Mouse (Mus musculus) layer of hippocampus, adult 18-20 months (tissue): Measurements from ENCODE around the gene H2-T24. TPM values are rescaled to one million over a fixed set of nuclear protein-coding genes. Genes with fewer than 3 reads are reported as not detected.
"Not testable (repeated sequence)": the region's sequence is repeated elsewhere in the genome, so short reads cannot be mapped to it uniquely, and the experiment has no call there.

ENCODE experiments used
- DNase-seq, 2 experiments: peaks; one replicate each; pipeline ENCODE4 v3.0.0; 2022; ENCODE audit warnings: low spot score in 2 of 2
- long read RNA-seq: library from polyadenylated mRNA; stranded (forward); transcript quantifications from one replicate; pipeline ENCODE4 v2.0.0, GENCODE M21; 2021
- total RNA-seq, 2 experiments: library from RNA; stranded (reverse); gene quantifications; 2 replicates each; pipeline ENCODE4 v1.2.3; 2021

The H2-T24 gene
- total RNA-seq, result 1 to 10 TPM; 1.1 to 1.2 TPM
- long read RNA-seq, partial matches to known transcripts, result 0 of 5 reads
- long read RNA-seq, other reads (novel, unspliced or antisense), result 5 of 5 reads

DNA sequence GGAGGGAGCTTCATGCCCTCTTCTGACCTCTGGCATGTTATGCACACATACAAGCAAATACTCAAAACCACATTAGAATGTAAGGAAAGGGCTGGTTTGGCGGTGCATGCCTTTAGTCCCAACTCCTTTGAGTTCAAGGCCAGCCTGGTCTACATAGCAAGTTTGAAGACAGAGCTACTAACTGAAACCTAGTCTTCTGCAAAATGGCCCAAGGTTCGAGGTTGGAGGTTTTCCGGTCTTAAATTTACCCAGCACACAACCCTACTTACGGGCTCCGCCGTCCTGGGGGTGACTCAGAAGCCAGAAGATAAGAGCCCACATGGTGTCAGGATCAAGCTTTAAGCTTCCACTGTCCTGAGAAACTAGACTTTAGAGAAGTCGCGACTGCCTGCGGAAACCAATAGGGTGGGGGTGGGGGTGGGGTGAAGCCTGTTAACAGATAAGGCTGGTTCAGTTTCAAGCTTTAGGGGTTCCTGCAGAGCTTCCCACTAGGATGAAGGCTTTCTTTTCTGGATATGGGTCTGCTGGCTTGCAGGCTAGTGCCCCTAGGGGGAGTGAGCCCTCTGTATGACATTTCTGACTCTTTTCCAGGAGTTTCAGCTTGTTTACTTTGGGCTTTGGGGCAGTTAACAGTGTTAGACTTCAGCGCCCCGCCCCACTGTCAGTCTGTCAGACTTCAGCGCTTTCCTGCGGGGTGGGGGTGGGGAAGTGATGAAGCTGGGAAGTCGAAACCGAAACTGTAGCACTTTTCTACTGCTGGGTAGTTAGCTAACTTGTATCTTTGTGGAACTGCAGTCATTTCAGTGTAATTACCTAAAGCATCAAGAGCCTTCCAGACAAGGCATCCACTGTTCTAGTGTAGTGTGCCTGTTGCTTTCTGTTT, at the start of gene H2-T24:
H2-T24 (minus strand) TSS at position 370 of the 883 bp plus-strand sequence.
- no peak for DNase-seq

DNA sequence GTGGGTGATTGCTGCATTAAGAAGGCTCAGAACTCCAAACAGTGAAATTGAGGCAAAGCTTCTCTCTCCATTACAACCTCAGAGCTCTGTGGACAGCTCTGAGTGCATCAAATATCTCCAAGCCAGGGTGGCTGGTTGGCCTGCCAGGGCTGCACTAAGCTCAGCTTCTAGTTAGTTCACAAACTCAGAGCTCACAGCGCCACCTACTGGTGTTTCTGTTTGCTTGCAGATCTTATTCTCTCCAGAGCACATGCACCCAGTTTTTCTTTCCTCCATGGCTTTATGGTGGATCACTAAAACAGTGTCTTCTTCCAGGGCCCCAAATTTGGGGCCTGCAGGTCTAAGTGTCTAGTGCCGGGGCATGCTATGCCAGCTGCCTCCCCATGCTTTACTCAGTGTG, 40.5 kb upstream of the H2-T24 start:
- peak; percentile 80 to 91 for DNase-seq

DNA sequence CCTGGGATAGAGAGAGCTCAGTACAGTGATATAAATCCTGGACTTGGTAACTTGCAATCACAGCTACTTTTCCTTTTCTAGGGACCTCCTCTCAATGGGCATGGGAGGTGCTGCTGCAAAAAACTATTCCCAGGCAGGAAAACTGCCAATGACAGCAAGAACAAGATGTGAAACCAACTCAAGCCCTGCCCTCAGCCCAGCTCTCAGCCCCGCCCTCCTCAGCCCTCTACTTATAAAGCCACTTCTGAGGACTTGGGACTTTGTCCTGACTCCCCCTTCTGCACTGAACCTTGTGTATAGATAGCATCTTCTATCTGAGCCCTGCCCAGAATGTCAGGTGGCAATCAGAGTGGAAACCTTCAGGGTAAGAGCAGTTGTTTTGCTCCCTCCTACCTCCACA, 38.0 kb upstream of the H2-T24 start, which contains the start of gene Gm11127:
Gm11127 (minus strand) TSS at position 10 of the 400 bp plus-strand sequence.
- not testable (repeated sequence) for DNase-seq

DNA sequence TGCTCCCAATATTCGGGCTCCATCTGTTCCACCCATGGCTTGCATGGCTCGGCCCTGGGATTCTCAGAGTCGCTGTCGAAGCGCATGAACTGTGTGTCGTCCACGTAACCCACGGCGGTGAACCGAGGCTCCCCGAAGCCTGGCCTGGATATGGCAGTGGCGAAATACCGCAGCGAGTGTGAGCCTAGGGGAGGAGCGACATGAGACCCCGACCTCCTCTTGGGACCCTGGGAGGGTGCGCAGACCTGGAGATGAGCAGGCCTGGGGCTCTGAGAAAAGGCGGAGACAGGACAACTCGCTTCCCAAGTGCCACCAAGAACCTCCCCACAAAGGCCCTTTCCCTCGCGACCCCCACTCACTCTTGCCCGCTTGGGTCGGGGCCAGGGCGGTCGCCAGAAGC, 37.6 kb upstream of the H2-T24 start:
- not testable (repeated sequence) for DNase-seq

DNA sequence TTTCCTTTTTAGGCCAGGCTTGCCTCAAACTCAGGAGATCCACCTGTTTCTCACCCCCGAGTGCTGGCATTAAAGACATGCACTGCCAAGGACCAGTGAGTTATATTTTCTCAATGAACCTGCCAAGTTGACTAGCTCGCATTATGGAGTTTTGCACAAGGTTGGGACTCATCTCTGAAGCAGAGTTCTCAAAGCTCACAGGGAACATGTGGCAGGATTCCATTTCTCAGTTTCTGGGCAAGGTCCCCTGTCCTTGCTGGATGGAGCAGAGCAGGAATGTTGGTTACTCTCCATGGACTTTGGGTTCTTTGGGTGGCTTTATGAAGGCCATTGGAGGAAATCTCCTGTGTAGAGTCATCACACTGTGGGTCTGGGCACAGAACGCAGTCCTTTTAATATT, 22.9 kb upstream of the H2-T24 start:
- no peak for DNase-seq

DNA sequence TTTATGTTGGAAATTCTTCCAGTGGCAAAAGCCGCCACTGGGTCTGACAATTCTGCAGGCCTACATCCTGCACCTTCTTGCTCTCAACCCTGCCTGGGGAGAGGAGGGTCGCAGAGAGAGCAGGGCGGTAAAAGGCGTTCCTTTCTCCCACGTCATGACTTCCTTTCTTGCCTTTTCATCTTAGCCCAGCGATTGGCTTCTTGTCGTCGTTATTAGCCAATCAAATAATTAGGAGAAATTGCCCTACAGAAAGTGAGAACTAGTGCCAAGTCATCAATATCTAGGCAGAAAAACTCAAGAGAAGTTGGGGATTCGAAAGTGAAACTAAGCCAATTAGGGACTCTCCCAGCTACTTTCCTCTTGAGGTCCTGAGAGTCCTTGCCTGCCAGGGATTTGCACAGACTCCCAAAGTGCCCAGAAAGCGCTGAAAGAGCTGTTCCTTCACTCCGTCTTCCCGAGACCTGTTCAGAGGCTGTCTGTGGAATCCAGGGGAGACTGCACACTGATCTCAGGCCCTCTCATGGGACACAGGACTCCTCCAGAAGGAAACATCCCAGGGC, 22.3 kb upstream of the H2-T24 start, which contains the start of the genes H2-T22 and Gm6034:
H2-T22 (minus strand) TSS at position 138 of the 560 bp plus-strand sequence.
Gm6034 (plus strand) TSS at position 352 of the 560 bp plus-strand sequence.
- peak; percentile 72 to 88 for DNase-seq

DNA sequence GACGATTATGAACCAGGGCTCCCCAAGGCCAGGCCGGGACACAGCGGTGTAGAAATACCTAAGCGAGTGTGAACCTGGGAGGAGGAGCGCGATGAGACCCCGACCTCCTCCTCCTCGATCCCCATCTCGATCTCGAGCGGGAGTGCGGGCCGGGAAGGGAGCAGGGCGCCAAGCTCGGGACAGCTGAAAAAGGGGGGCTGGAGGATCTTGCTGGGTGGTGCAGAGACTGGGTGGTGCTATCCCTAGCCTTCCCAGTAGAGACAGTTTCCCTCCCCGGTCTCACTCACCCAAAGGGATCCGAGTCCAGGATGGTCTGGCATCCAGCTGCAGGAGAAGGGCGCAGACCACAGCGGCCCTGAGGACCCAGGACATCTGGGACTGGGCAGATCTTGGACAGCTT, 21.7 kb upstream of the H2-T24 start:
- DNase-seq, result not testable (repeated sequence)

DNA sequence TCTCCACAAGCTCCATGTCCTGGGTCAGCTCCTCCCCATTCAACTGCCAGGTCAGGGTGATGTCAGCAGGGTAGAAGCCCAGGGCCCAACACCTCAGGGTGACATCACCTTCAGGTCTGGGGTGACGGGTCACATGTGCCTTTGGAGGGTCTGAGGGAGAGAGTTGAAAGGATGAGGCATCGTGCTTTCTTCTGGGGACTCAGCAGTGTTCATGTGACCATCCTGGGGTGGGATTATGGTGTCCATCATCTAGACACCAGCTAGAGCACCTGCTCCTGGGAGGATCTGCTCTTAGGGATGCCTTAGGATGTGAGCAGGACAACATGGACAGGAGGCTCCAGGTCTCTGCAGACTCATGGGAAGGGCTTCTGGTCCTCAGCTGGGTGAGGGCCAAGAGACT, 20.2 kb upstream of the H2-T24 start:
- DNase-seq, result not testable (repeated sequence)

DNA sequence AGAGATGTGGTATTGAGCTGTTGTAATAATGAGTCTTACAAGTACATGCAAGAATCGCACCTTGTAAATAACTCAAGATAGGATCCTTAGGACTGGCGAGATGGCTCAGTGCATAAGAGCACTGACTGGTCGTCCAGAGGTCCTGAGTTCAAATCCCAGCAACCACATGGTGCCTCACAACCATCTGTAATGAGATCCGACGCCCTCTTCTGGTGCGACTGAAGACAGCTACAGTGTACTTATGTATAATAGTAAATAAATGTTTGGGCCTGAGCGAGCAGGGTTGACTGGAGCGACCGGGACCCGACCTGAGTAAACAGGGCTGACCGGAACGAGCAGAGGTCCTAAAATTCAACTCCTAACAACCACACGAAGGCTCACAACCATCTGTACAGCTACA, 15.8 kb upstream of the H2-T24 start:
- DNase-seq, result not testable (repeated sequence)

DNA sequence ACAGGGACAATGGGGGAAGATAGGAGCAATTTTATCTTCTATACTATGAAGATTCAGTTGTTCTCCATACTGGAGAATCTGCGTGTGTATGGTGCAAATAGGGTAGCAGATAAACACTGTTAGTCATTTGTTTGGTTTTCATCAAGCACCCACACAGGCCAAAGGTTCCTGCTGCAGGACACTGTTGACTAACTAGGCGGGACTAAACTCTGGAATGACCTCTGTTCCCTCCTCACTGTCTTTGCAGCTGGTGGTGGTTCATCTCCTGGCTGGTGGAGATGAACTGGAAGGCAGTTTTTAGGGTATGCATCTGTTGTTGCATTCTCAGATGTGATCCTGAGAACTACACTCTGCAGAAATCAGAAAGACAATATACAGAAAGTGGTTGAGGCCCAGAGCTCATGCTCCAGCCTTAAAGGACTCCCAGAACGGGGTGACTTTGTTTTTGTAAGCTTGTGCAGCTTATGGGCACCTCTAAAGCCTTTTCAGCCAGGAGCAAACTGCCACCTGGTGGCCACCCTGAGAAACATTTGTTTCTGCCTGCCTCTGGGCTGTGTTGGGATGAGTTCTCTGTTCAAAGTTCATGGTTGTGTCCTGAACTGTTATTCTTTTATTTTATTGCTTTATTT, 14.8 kb upstream of the H2-T24 start:
- peak in 1 of 2 experiments; percentile 77 for DNase-seq

DNA sequence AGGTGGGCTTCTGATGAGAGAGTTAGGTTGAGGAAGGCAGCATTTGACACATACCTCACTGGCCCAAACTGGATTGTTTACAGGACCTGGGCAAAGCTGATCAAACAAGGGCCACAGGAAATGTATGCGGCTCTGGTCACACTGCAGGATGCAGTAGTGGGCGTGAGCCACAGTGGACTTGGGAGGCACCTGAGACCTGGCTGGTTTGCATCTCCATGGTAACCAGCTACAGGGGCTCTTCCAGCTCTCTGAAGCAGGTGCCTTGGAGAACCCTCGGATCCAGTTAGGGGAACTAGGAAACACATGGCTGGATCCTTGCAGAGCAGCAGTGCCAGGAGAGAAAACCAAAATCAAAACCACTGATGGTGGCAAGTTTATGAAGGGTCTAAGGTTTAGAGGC, 14.2 kb upstream of the H2-T24 start:
- not testable (repeated sequence) for DNase-seq

DNA sequence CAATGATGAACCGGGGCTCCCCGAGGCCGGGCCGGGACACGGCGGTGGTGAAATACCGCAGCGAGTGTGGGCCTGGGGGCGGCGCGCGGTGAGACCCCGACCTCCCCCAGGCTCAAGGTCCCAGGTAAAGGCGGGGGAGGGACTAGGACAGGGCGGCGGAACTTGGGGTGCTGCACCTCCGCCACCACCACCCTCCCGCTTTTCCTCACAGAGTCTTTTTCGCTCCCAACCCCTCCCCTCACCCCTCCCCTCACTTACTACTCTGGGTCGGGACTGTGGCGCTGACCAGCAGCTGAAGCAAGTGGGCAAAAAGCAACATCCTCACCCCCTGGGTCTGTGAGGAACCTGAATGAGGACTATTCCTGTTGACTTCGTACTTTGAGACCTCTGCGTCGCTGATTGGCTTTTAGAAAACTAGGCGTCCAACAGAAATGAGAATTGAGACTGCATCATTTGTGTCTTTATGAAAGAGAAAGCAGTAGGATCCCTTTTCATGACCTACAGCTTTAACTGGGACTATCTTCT, 12.1 kb upstream of the H2-T24 start, which contains the start of gene H2-T23:
H2-T23 (minus strand) TSS at position 505 of the 525 bp plus-strand sequence.
- DNase-seq, result peak in 1 of 2 experiments; percentile 44

DNA sequence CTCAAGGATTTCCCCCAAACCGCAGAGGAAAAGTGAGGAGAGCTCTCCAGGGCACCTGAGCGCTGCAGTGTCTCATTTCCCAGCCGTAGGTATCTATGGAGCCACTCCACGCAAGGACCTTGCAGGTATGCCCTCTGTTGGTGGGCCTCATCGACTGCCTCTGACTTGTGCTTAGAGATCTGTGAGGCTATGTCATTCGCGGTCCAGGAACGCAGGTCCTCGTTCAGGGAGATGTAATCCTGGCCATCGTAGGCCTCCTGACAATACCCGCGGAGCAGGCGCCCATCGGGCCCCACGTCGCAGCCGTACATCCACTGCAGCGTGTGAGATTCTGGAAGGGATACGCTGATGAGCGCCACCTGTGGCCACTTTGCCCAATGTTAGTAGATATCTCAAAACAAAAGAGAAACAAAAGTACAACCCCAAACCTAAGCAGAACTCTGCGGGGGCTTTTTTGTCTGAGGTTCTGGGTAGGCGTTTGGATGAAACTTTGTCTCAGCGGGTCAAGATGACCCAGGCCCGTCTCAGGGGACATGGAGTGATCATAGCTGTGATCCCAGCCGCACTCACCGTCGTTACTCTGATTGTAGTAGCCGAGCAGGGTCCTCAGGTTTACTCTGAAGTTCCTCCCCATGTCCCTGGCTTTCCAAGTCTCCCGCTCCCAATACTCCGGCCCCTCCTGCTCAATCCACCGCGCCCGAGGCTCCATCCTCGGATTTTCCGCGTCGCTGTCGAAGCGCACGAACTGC, 11.4 kb upstream of the H2-T24 start:
- DNase-seq, result peak in 1 of 2 experiments; percentile 62

DNA sequence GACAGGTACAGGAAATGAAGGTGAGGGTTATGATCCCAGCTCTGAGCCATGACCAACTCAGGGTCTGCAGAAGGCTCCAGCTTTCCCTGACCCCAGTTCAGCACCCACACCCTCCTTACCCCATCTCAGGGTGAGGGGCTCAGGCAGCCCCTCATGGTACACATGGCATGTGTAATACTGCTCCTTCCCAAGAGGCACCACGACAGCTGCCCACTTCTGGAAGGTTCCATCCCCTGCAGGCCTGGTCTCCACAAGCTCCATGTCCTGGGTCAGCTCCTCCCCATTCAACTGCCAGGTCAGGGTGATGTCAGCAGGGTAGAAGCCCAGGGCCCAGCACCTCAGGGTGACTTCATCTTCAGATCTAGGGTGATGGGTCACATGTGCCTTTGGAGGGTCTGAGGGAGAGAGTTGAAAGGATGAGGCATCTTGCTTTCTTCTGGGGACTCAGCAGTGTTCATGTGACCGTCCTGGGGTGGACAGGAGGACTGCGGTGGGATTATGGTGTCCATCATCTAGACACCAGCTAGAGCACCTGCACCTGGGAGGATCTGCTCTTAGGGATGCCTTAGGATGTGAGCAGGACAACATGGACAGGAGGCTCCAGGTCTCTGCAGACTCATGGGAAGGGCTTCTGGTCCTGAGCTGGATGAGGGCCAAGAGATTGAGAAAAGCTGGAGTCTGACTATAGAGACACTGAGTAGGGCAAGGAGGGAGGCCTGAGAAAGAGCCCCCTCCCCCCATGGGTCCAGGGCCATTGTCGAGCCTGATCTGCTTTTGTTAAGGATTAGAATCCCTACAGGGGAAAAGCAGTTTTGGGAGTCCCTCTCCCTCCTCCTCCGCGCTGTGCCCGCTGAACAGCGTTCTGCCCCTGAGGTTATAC, 10.6 kb upstream of the H2-T24 start:
- DNase-seq, result not testable (repeated sequence)

DNA sequence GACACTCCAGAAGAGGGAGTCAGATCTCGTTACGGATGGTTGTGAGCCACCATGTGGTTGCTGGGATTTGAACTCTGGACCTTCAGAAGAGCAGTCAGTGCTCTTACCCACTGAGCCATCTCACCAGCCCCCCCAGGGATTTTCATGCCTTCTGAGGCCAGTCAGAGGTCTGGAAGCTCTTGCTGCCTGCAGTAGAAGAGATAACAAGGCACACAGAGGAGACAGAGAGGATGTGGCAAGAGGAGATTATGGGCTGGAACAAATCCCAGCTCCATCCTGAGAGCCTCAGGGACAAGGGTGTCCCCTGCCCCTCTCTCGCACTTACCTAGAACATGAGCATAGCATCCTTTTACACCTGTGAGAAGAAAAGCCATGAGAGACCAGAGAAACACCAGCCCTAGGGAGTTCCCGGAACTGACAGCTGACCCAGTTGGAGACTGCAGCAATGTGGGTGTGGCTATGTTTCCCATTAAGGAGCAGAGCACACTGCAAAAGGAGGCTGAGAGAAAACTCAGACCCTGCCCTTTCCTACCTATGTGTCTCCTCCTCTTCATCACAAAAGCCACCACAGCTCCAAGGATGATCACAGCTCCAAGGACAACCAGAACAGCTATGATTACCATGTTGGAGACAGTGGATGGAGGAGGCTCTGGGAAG, 9.8 kb upstream of the H2-T24 start:
- DNase-seq, result not testable (repeated sequence)

DNA sequence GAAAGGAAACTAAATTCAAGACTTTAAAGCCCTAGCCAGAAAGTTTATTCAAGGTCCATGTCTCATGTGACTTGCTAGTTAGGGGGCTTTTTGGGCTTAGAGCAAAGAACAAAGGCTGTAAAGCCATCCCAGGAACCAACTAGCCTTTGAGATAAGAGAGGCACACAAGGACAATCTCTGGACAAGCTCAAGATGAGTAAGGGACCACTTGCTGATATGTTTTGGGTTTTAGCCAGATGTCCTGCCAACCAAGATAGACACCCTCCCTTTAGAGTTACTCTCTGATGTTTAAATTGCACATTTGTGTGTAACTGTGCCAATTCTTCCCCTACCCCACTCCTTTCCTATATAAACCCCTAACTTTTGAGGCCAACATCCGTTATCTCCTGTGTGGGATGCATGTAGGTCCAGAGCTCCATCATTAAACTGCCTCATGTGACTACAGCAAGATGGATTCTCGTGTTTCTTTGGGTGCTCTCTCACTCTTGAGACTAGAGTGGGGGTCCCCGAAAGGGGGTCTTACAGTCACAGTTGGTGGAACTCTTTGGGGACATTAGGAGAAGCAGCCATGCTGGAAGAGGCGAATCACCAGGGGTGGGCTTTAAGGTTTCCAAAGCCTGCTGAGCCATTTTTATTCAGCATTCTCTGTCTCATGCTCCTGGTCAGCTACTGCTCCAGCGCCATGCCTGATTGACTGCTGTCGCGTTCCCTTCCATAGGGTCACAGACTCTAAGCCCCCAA, 8.7 kb upstream of the H2-T24 start:
- DNase-seq, result no peak

DNA sequence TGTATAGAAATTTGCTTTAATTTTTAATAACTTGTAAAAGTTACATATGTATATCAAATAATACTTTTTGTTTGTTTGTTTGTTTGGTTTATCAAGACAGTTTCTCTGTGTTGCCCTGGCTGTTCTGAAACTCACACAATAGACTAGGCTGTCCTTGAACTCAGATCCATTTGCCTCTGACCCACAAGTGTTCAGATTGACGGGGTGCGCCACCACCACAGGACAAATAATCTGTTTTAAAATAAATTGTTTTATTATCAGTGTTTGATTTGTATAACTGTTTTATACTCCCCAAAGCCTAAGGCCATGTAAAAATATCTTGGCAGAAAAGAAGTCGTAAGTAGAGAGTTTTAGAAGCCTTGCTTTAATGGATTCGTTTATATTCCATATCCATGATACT, 7.3 kb upstream of the H2-T24 start:
- no peak for DNase-seq

DNA sequence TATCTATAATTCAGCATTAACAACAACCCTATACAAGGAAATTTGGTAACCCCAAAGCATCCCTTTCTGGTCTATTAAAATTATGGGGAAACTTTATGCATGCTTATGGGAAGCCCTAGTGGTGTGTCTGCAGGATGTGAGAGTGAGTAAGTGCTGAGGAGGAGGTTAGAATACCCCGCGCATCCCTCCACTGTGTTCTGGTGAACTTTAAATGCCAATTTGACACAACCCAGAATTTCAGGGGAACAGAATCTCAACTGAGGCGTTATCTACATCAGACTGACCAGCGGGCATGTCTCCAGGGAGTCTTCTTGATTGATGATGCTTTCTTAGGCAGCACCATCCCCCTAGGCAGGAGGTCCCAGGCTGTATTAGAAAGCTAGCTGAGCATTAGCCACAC, 5.5 kb upstream of the H2-T24 start:
- DNase-seq, result no peak
